Mouse (Mus musculus): Measurements from ENCODE around the gene Mtmr6.

DNA sequence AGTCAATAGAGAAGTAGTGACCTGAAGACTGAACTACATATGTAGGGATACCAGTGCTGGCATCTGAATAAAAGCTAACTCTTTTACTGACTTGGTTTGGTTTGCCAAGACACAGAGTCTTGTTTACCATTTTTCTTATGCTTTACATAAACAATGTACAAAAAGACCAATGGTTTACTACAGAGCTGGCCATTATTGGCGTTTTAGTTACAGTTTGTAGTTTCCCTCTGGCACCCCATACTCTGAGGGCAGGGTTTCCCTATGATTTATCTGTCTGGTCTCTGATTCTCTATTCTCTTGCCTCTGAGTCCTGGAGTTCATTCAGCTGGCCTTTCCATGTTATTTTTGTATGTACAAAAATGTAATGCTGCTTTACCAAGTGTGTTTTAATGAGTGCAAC lies 30.5 kb downstream of the Mtmr6 start:
- TF ChIP-seq POLR2A (IDR thresholded peaks at IDR 0.05; ENCODE audit: insufficient read depth, low read depth, low read length): no peak
- TF ChIP-seq CTCF (IDR thresholded peaks at IDR 0.05; ENCODE audit: insufficient read depth, low read depth, low read length): no peak
